Mouse (Mus musculus): ENCODE data around the gene Smg8.

DNA sequence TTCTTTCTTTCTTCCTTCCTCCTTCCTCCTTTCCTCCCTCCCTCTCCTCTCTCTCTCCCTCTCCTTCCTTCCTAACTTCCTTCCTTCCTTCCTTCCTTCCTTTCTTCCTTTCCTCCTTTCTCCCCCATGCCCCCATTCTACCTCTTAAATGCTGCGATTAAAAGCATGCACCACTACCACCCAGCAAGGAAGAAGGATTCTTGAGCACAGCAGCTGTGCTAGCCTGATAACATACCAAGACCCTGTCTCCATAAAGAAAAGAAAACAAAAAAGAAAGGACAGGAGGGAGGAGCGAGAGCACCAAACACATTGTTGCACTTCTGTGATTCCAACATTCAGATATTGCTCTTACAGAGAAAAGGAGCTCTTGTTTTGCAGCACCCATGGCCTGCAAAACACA is 568 bp upstream of the Smg8 start:
- TF ChIP-seq CTCF (IDR thresholded peaks at IDR 0.05; ENCODE audit: low read depth, low read length) (no peak), GATA1 (IDR thresholded peaks at IDR 0.05; ENCODE audit: borderline replicate concordance, low read length) (no peak), GATA2 (IDR thresholded peaks at IDR 0.05; ENCODE audit: borderline replicate concordance, low read depth, low read length) (no peak)

All from G1E (cell line).